Mouse (Mus musculus): ENCODE measurements around the gene Tmx2.
"Not testable (repeated sequence)": the region's sequence is repeated elsewhere in the genome, so short reads cannot be mapped to it uniquely, and the experiment has no call there.

The Tmx2 gene

GRCm38 (mm10) chr2:84679016-84679415 lies at the start of gene Tmx2:
TSS of gene Tmx2 (minus strand) at chr2:84679140.
- ATAC-seq (ENCODE audit: insufficient number of reproducible peaks, low FRiP score, low TSS enrichment) = no peak

GRCm38 (mm10) chr2:84728191-84728590 lies 49.3 kb upstream of the Tmx2 start:
- not testable (repeated sequence) for ATAC-seq (ENCODE audit: insufficient number of reproducible peaks, low FRiP score, low TSS enrichment)

GRCm38 (mm10) chr2:84727172-84727858 lies 48.4 kb upstream of the Tmx2 start, which contains the start of gene Clp1:
TSS of gene Clp1 (minus strand) at chr2:84727350.
- ATAC-seq (ENCODE audit: insufficient number of reproducible peaks, low FRiP score, low TSS enrichment) = peak; percentile 94

- ATAC-seq (ENCODE audit: insufficient number of reproducible peaks, low FRiP score, low TSS enrichment) = no peak
These were observed 47.8 kb upstream of the Tmx2 start for GRCm38 (mm10) chr2:84726716-84727115.

- ATAC-seq (ENCODE audit: insufficient number of reproducible peaks, low FRiP score, low TSS enrichment) = no peak
These were observed 46.8 kb upstream of the Tmx2 start for GRCm38 (mm10) chr2:84725770-84726169.

GRCm38 (mm10) chr2:84723856-84724255 lies 44.9 kb upstream of the Tmx2 start:
- ATAC-seq (ENCODE audit: insufficient number of reproducible peaks, low FRiP score, low TSS enrichment) = no peak

- no peak for ATAC-seq (ENCODE audit: insufficient number of reproducible peaks, low FRiP score, low TSS enrichment)
These were observed 42.2 kb upstream of the Tmx2 start for GRCm38 (mm10) chr2:84721182-84721581.

GRCm38 (mm10) chr2:84720718-84721117 lies 41.8 kb upstream of the Tmx2 start:
- no peak for ATAC-seq (ENCODE audit: insufficient number of reproducible peaks, low FRiP score, low TSS enrichment)

GRCm38 (mm10) chr2:84717357-84717756 lies 38.4 kb upstream of the Tmx2 start:
- no peak for ATAC-seq (ENCODE audit: insufficient number of reproducible peaks, low FRiP score, low TSS enrichment)

GRCm38 (mm10) chr2:84716423-84717355 lies 37.7 kb upstream of the Tmx2 start:
- ATAC-seq (ENCODE audit: insufficient number of reproducible peaks, low FRiP score, low TSS enrichment) = no peak

GRCm38 (mm10) chr2:84715562-84716361 lies 36.8 kb upstream of the Tmx2 start:
- ATAC-seq (ENCODE audit: insufficient number of reproducible peaks, low FRiP score, low TSS enrichment) = peak; percentile 92

- ATAC-seq (ENCODE audit: insufficient number of reproducible peaks, low FRiP score, low TSS enrichment) = peak; percentile 93
These were observed 36.0 kb upstream of the Tmx2 start, which contains the start of gene Zdhhc5 for GRCm38 (mm10) chr2:84714811-84715561. TSS of gene Zdhhc5 (minus strand) at chr2:84715180.

- no peak for ATAC-seq (ENCODE audit: insufficient number of reproducible peaks, low FRiP score, low TSS enrichment)
These were observed 35.5 kb upstream of the Tmx2 start for GRCm38 (mm10) chr2:84714422-84714810.

GRCm38 (mm10) chr2:84711898-84712297 lies 33.0 kb upstream of the Tmx2 start:
- ATAC-seq (ENCODE audit: insufficient number of reproducible peaks, low FRiP score, low TSS enrichment) = no peak

GRCm38 (mm10) chr2:84707523-84707922 lies 28.6 kb upstream of the Tmx2 start:
- no peak for ATAC-seq (ENCODE audit: insufficient number of reproducible peaks, low FRiP score, low TSS enrichment)

GRCm38 (mm10) chr2:84705295-84705694 lies 26.4 kb upstream of the Tmx2 start:
- no peak for ATAC-seq (ENCODE audit: insufficient number of reproducible peaks, low FRiP score, low TSS enrichment)

- ATAC-seq (ENCODE audit: insufficient number of reproducible peaks, low FRiP score, low TSS enrichment) = no peak
These were observed 25.4 kb upstream of the Tmx2 start for GRCm38 (mm10) chr2:84704329-84704728.

GRCm38 (mm10) chr2:84703497-84703896 lies 24.6 kb upstream of the Tmx2 start:
- ATAC-seq (ENCODE audit: insufficient number of reproducible peaks, low FRiP score, low TSS enrichment) = no peak

GRCm38 (mm10) chr2:84695007-84695695 lies 16.2 kb upstream of the Tmx2 start:
- no peak for ATAC-seq (ENCODE audit: insufficient number of reproducible peaks, low FRiP score, low TSS enrichment)

Data from cerebellum, adult (tissue).